In genomic region chr4:135674993-135675392, GRCm38 (mm10) we compare ENCODE assay signal across 28 mouse cellular contexts. TPM values are rescaled to one million over a fixed set of nuclear protein-coding genes. Genes with fewer than 3 reads are reported as not detected.
A peak's percentile ranks its signal among the peaks of the same experiment; 100 is the strongest.
DNase-seq lines count a peak whose midpoint lies in the region; ATAC-seq lines count a peak whose summit lies in the region.
"Had no signal": no experiment of that assay in that cellular context is flagged by ENCODE, and none has a peak within 500 bp of the region (broad histone marks: within the 10 kb centered on the region; RNA-seq: fewer than 3 reads in every experiment).

No protein-coding gene starts in this region.

- H3K9ac ChIP-seq in hindbrain, embryonic 16.5 days (ENCODE audit: low read depth, low read length) = no peak overlapping the region
- H3K9ac ChIP-seq: embryonic facial prominence, embryonic 13.5 days; embryonic facial prominence, embryonic 15.5 days; forebrain, embryonic 13.5 days had no signal

- H3K36me3 ChIP-seq in hindbrain, embryonic 10.5 days = no peaks in the 10 kb centered on the region
- no peaks in the 10 kb centered on the region for H3K36me3 ChIP-seq in hindbrain, embryonic 16.5 days (ENCODE audit: control insufficient read depth, insufficient read depth, low read length)
- H3K36me3 ChIP-seq in embryonic facial prominence, embryonic 10.5 days (replicated peaks) = no peaks in the 10 kb centered on the region
- H3K36me3 ChIP-seq: embryonic facial prominence, embryonic 13.5 days; embryonic facial prominence, embryonic 15.5 days; G1E had no signal

- DNase-seq in hindbrain, embryonic 10.5 days (ENCODE audit: low spot score) = no peak
- peak; percentile 46 for DNase-seq in ES-CJ7 (ENCODE audit: low read depth, low spot score)
- DNase-seq in R1 (ENCODE audit: low read depth, low spot score) = peak; percentile 90
- no peak for DNase-seq in embryonic facial prominence, embryonic 10.5 days (ENCODE audit: low spot score)
- no peak for DNase-seq in left cerebral cortex, postnatal 14 days (ENCODE audit: low spot score in 2 of 2)
- no peak for DNase-seq in adrenal gland, postnatal 25 days
- DNase-seq: adrenal gland, adult 8-10 months; adrenal gland, postnatal 14 days; cerebellum, adult 11 months; cerebellum, adult 18-20 months; cerebellum, adult 8-10 months; cerebellum, adult 9-11 months; cerebellum, postnatal 14 days; cerebellum, postnatal 36 days had no signal

- intact Hi-C loops in left cerebral cortex, postnatal 14 days (cut with DNase I) = no loop called here

- H3K4me1 ChIP-seq in hindbrain, embryonic 10.5 days (replicated peaks) = peaks cover 19% of the 10 kb centered on the region
- H3K4me1 ChIP-seq in hindbrain, embryonic 16.5 days (ENCODE audit: control insufficient read depth, insufficient read depth, low read depth, low read length) = no peaks in the 10 kb centered on the region
- H3K4me1 ChIP-seq in embryonic facial prominence, embryonic 10.5 days = peaks cover 29% of the 10 kb centered on the region
- H3K4me1 ChIP-seq: forebrain, embryonic 13.5 days had no signal

- no peak overlapping the region for H3K4me3 ChIP-seq in hindbrain, embryonic 10.5 days
- H3K4me3 ChIP-seq in hindbrain, embryonic 16.5 days (ENCODE audit: low read length) = no peak overlapping the region
- H3K4me3 ChIP-seq in embryonic facial prominence, embryonic 10.5 days = no peak overlapping the region
- H3K4me3 ChIP-seq: embryonic facial prominence, embryonic 13.5 days; embryonic facial prominence, embryonic 15.5 days; erythroblast, embryonic 14.5 days; forebrain, embryonic 13.5 days had no signal

- no peak for ATAC-seq in hindbrain, embryonic 16.5 days
- ATAC-seq in megakaryocyte, adult 5-6 weeks (ENCODE audit: poor library complexity, severe bottlenecking) = no peak
- ATAC-seq: activated CD4-positive, CD25-positive, alpha-beta regulatory T cell, adult 4 months; forebrain, embryonic 13.5 days; forebrain, embryonic 16.5 days; Patski had no signal

- peak overlapping the region; percentile 53; the same call in 1 of the 2 replicates for H3K27ac ChIP-seq in hindbrain, embryonic 10.5 days
- no peak overlapping the region for H3K27ac ChIP-seq in hindbrain, embryonic 16.5 days (ENCODE audit: low read depth, low read length)
- peak overlapping the region; percentile 67 for H3K27ac ChIP-seq in embryonic facial prominence, embryonic 10.5 days (replicated peaks)
- H3K27ac ChIP-seq: embryonic facial prominence, embryonic 13.5 days; embryonic facial prominence, embryonic 15.5 days; forebrain, embryonic 13.5 days had no signal

- peaks cover 2% of the 10 kb centered on the region; the same call in 1 of the 2 replicates for H3K27me3 ChIP-seq in hindbrain, embryonic 10.5 days (ENCODE audit: insufficient read depth, poor library complexity, severe bottlenecking)
- H3K27me3 ChIP-seq in hindbrain, embryonic 16.5 days (replicated peaks; ENCODE audit: control insufficient read depth, insufficient read depth, low read length) = no peaks in the 10 kb centered on the region; the same call in 1 of the 2 replicates
- H3K27me3 ChIP-seq in embryonic facial prominence, embryonic 10.5 days (replicated peaks; ENCODE audit: low read depth, poor library complexity, severe bottlenecking) = no peaks in the 10 kb centered on the region
- H3K27me3 ChIP-seq: embryonic facial prominence, embryonic 13.5 days; embryonic facial prominence, embryonic 15.5 days; forebrain, embryonic 13.5 days; Patski had no signal

- 68% methylated on average over 9 of the region's 9 CpGs for WGBS in hindbrain, embryonic 10.5 days
- WGBS in hindbrain, embryonic 16.5 days = 61% methylated on average over 9 of the region's 9 CpGs
- WGBS in embryonic facial prominence, embryonic 10.5 days = 59% methylated on average over 9 of the region's 9 CpGs

- no peak overlapping the region for H3K4me2 ChIP-seq in hindbrain, embryonic 16.5 days (ENCODE audit: low read length)
- H3K4me2 ChIP-seq: embryonic facial prominence, embryonic 13.5 days; embryonic facial prominence, embryonic 15.5 days; forebrain, embryonic 13.5 days had no signal

- H3K9me3 ChIP-seq in hindbrain, embryonic 10.5 days = no peaks in the 10 kb centered on the region
- H3K9me3 ChIP-seq in hindbrain, embryonic 16.5 days (ENCODE audit: control insufficient read depth, low read length) = no peaks in the 10 kb centered on the region
- no peaks in the 10 kb centered on the region for H3K9me3 ChIP-seq in embryonic facial prominence, embryonic 10.5 days
- H3K9me3 ChIP-seq: embryonic facial prominence, embryonic 13.5 days; embryonic facial prominence, embryonic 15.5 days; forebrain, embryonic 13.5 days; G1E had no signal

RNA-seq across cellular contexts. Expression of gene Ifnlr1, which starts 11.1 kb away (rescaled TPM):
- 0.35 and 0.58 TPM in 2 replicates for polyA plus RNA-seq in hindbrain, embryonic 10.5 days (2016; fragmentation: Nextera tagmentation; extraction: Ambion mirVana)
- 0.26 and 0.41 TPM in 2 replicates for polyA plus RNA-seq in hindbrain, embryonic 16.5 days (2015; fragmentation: Nextera tagmentation; extraction: Ambion mirVana)
- polyA plus RNA-seq in embryonic facial prominence, embryonic 10.5 days (2016; fragmentation: Nextera tagmentation; extraction: Ambion mirVana) = 1.0 and 1.1 TPM in 2 replicates
- 8.6 and 10.8 TPM in 2 replicates for total RNA-seq in megakaryocyte, adult 5-6 weeks (2015)
- 2.8 and 4.8 TPM in 2 replicates for total RNA-seq in megakaryocyte, adult 5-6 weeks (2017)
- under 1 TPM; 0.35 to 0.40 TPM for total RNA-seq in left cerebral cortex, postnatal 14 days (2021)
- 0.18 and 0.19 TPM in 2 replicates for total RNA-seq in adrenal gland, postnatal 25 days (2021)
- total RNA-seq: common myeloid progenitor, adult 5-6 weeks had no signal
- polyA plus RNA-seq: C2C12; erythroblast, embryonic 14.5 days; G1E had no signal

RNA-seq across cellular contexts. Expression of gene Il22ra1, which starts 53.0 kb away (rescaled TPM):
- polyA plus RNA-seq in hindbrain, embryonic 10.5 days (2016; fragmentation: Nextera tagmentation; extraction: Ambion mirVana) = not detected in 2 replicates
- not detected in 2 replicates for polyA plus RNA-seq in hindbrain, embryonic 16.5 days (2015; fragmentation: Nextera tagmentation; extraction: Ambion mirVana)
- polyA plus RNA-seq in embryonic facial prominence, embryonic 10.5 days (2016; fragmentation: Nextera tagmentation; extraction: Ambion mirVana) = 0.07 TPM in 1 of 2 replicates, not detected in the other
- not detected in 2 replicates for total RNA-seq in megakaryocyte, adult 5-6 weeks (2015)
- not detected in 2 replicates for total RNA-seq in megakaryocyte, adult 5-6 weeks (2017)
- total RNA-seq in left cerebral cortex, postnatal 14 days (2021) = under 1 TPM; 0.42 to 0.70 TPM
- 1.3 and 1.6 TPM in 2 replicates for total RNA-seq in adrenal gland, postnatal 25 days (2021)
- total RNA-seq: common myeloid progenitor, adult 5-6 weeks had no signal
- polyA plus RNA-seq: activated CD4-positive, CD25-positive, alpha-beta regulatory T cell, adult 4 months; embryonic facial prominence, embryonic 11.5 days; forebrain, embryonic 11.5 days; forebrain, embryonic 13.5 days; forebrain, embryonic 16.5 days; G1E; Patski had no signal

Comparison
In these comparisons a context has a peak if more than half of its experiments do, and no peak if none do; other contexts are left out.
1. DNase-seq: peak in ES-CJ7 (single experiment) and R1 (single experiment); none in hindbrain, embryonic 10.5 days (single experiment), embryonic facial prominence, embryonic 10.5 days (single experiment), left cerebral cortex, postnatal 14 days (0 of 2) and adrenal gland, postnatal 25 days (single experiment).